Mouse (Mus musculus) gonadal fat pad, adult 2 months (tissue): ENCODE measurements around the gene Dcps. TPM values are rescaled to one million over a fixed set of nuclear protein-coding genes. Genes with fewer than 3 reads are reported as not detected.

Experiments used
- DNase-seq: peaks from one replicate; pipeline ENCODE4 v3.0.0-alpha.2; 2012; ENCODE audit warnings: low read depth
- polyA plus RNA-seq: library from polyadenylated mRNA; depleted of rRNA; stranded (reverse); fragments of >200 nt; gene quantifications from 2 replicates; pipeline ENCODE4 v1.2.3, GENCODE M21; 2012; rRNA removed

The Dcps gene
- polyA plus RNA-seq, 1 experiment = 37.4 TPM

- no peak for DNase-seq
Observed at GRCm38 (mm10) chr9:35108916-35109315, 66.9 kb downstream of the Dcps start.

DNA sequence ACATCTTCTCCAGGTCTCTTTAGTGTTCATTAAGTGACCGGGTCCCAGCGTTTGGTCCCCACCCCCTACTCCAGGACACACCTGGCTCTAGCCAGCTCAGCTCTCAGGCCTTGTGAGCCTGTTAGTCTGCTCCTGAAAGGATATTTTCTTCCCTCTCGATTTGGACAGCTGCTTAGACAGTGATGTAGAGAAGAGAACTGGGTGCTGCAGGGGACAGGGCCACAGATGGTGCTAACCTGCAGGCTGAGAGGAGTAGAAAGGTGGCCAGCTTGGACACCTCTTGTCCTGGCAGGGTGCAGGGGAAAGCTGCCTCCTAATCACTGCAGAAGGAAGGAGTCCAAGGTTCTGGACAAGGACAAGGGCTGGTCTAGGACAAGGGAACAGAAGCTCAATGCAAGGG lies 67.8 kb downstream of the Dcps start:
- no peak for DNase-seq

DNA sequence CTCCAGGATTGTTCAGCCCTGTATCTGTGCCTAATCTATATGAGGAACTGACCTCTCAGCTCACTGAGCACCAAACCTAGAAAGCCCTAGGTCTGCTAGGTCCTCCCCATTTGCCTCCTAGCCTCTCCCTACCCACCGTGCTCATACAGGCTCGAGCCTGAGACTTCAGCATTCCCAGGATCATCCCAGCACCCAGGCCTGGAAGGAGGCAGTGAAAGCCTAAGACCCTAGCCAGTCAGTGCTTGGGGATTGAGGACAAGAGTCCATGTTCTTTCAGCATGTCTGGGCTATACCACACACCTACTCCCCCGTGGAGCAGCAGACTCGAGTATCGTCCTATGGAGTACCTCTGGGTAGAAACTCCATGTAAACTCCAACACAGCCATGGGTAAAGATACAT lies 68.5 kb downstream of the Dcps start:
- no peak for DNase-seq

DNA sequence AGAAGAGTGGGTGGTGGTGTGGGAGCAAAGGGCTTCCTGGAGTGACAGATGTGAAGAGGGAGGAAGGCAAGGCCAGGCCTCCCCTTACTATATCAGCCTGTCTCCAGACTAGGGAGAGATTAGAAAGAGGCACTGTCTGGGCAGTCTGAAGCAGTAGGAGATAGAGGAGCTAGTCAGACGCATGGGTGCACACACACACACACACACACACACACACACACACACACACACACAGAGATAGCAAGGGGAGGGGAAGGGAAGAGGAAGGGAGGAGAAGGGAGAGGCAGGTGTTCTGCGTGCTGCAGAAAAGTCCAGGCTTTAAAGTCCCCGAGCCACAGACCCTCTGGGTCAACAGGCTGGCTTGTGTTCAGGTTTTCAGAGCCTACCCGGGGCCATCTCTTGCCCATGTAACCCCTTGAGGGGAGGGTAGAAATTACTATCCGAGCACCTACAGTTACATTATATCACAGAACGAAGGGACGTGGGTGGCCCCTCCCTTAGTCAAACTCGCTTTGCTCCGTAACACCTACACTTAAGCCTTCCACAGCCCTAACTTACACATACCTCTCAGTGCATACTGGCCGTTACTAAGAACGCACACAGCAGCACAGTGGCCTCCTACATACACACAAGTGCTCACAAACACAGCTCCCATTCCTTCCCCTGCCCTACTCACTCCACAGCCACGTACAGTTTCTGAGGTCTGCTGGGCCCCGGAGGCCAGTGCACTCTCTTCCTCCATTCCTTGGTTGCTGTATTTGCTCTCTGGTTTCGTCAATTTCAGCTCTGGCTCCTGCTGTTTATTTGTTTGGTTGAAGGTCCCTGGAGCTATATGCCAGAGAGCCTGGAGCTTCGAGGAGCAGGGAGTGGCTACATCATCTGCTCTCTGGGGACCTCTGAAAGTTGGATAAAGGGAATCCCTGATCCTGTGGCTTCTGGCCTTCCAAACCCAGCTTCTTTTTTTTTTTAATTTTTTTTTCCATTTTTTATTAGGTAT lies 69.7 kb downstream of the Dcps start:
- no peak for DNase-seq

- no peak for DNase-seq
Observed at GRCm38 (mm10) chr9:35105438-35105837, 70.4 kb downstream of the Dcps start.

GRCm38 (mm10) chr9:35104711-35105110 lies 71.2 kb downstream of the Dcps start:
- no peak for DNase-seq

DNA sequence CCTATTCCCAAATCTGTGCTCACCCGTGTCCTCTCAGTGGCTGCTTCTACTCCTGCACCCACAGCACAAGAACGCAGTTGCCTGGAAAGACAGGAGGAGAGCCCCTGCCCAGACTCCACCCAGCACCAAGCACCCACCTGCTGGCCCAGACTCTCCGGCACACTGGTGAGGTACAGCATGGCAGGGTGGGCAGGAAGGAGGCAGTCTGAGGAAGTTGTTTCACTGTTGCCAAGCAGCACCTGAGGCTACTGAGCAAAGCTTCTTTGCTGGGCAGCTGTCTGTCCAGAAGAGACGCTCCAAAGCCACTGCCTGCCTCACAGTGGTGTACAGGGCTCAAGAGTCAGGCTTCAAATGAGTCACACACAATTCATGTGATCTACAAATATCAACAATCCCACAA lies 77.1 kb downstream of the Dcps start:
- DNase-seq = no peak

GRCm38 (mm10) chr9:35097901-35098300 lies 78.0 kb downstream of the Dcps start:
- no peak for DNase-seq

- DNase-seq = no peak
Observed at GRCm38 (mm10) chr9:35095726-35096125, 80.1 kb downstream of the Dcps start.

GRCm38 (mm10) chr9:35093350-35093749 lies 82.5 kb downstream of the Dcps start:
- DNase-seq = no peak

DNA sequence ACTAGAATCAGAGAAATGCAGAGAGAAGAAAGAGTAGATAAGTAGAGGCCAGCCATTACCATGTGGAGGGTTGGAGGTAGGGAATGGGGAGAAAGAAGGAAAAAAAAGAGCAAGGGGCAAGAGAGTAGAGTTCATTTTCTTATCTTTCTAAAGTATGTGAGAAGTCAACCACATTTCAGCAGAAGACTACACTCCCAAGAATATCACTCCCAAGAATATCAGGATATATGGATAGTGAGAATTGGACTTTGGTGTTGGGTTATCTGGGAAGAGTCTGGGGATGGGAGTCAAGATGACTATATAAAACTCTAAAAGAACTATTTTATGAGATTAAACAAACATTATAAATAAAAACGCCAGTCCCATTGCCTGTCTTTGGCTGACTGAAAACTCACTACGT lies 83.0 kb downstream of the Dcps start:
- no peak for DNase-seq

Other genes with a start within 250 kb of the Dcps start
- gene St3gal4, start 56.8 kb downstream of the Dcps start, polyA plus RNA-seq = 4.9 and 9.5 TPM in 2 replicates
- gene Srpr, start 24.1 kb upstream of the Dcps start, polyA plus RNA-seq = 134 and 157 TPM in 2 replicates
- gene Tirap, start 24.2 kb upstream of the Dcps start, polyA plus RNA-seq = 12.2 and 13.6 TPM in 2 replicates
- 36.9 and 41.5 TPM in 2 replicates for gene Foxred1, start 35.0 kb upstream of the Dcps start, polyA plus RNA-seq
- 13.9 and 18.8 TPM in 2 replicates for gene Fam118b, start 91.7 kb upstream of the Dcps start, polyA plus RNA-seq
- gene Rpusd4, start 91.8 kb upstream of the Dcps start, polyA plus RNA-seq = 9.4 and 11.5 TPM in 2 replicates
- 18.4 and 19.6 TPM in 2 replicates for gene Cdon, start 245.1 kb upstream of the Dcps start, polyA plus RNA-seq